Mouse (Mus musculus) layer of hippocampus, adult 18-20 months (tissue): ENCODE results near the gene Tspan9. TPM values are rescaled to one million over a fixed set of nuclear protein-coding genes. Genes with fewer than 3 reads are reported as not detected.
A peak's percentile ranks its signal among the peaks of the same experiment; 100 is the strongest.

ENCODE experiments used
- DNase-seq, 2 experiments: peaks; one replicate each; pipeline ENCODE4 v3.0.0; 2022; ENCODE audit warnings: low spot score in 2 of 2
- total RNA-seq, 2 experiments: library from RNA; stranded (reverse); gene quantifications; 2 replicates each; pipeline ENCODE4 v1.2.3; 2021

Tspan9 gene
- total RNA-seq, 2 experiments from 2014 or later, result 48.4 to 53.8 TPM

DNA sequence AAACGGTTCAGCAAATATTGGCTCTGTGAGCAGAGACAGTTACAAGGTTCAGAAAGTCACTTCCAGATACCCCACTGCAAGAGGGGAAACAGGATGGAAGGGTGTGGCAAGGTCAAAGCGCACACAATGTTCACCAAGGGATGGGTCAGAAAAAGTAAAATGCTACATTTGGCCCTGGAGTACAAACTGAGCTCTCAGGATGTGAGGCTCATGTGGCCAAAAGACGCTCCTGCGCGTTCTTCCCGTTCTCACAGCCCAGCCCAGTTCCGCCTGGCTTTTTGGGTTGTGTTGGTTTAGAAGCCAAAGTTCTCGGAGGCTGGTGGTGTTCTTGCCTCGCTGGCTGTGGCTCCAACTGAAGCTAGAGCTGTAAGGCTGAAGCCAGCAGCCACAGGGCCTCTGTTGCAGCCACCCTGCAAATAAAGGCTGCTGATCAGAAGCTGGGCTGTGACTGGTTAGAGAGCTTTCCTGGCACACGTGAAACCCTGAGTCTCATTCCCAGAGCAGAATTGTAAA, 9.7 kb downstream of the Tspan9 start:
- no peak for DNase-seq

DNA sequence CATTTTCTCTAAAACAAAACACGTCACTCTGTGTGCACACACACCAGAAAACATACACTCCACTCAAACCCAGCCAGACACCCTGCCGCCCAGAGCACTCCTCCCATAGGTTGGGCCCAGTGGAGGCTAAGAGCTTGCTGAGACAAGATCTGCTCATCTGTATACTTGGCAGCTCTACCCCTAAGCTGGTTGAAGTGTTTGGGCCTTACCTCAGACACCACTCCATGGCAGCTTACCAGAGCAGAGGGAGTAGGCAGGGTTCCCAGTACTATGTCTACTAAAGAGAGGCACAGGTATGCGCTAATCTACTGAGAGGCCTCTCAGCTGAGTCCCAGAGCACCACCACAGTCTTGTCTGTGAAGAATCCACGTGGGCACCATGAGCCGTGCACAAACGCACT, 10.8 kb downstream of the Tspan9 start:
- no peak for DNase-seq

DNA sequence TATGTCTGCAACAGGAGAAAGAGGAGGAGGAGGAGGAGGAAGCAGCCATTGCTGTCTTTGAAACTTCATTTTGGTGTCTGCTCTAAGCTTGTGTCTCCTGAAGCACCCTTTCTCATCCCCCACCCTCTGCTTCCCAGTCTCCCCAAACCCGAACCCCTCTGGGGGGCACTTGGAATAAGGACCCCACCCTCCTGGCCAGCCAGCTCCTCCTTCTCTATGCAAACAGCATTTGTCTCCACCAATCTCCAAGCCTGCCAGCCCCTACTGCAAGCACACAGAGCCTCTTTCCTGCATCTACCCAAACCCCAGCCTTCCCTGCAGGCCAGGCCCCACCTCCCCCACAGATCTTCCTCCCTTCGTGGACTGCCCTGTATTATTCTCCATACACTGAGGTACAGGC, 12.0 kb downstream of the Tspan9 start:
- no peak for DNase-seq

DNA sequence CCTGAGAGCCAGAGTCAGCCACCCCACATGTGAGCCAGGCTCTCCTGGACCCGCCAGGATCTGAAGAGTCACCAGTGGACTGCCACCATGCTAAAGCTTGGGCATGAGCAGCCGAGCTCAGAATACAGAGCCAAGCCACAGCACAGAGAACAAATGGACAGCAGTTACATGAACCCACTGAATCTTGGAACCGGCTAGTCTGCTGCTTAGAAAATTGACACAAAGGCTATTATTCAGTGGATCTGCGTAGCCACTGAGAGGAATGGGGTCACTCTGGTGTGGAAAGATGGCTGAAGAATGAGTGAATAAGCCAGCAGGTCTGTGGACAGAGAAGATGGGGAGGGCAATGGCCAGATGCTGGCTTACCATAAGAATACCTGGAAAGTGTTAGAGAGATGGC, 12.7 kb downstream of the Tspan9 start:
- DNase-seq, result no peak

DNA sequence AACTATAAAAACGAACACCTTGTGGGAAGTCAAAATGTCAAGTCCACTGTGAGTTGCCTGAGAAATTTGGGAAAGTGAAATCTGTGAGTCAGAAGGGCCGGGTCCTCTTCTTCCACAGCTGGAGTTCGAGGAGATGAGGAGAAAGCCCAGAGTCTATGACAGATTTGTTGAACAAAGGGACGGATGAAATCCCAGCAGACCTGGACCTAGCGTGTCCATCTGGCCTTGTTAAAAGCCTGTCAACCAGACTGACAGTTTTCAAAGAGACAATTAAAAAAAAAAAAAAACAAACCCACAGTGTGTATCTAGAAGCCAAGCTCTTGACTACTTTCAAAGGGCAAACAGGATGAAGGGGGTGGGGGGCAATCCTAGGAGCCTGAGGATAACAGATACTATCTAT, 14.0 kb downstream of the Tspan9 start:
- no peak for DNase-seq

DNA sequence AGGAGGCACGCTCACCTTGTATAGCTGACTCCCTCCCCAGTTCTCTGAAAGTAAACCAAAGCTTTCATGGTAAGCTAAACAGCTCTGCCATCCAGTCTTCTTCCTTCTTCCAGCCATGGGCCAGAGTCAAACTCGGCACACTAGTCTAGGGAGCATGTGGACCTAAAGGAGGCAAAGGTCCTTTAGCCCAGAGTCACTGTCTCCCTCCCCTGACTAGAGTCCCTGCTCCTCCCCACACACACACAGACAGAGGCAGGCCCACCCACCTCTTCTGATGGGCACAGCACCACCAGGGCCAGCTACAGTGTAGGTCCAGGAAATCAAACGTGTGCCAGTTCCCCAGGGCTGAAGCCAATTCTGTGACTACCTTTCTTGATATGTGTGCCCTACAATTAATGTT, 16.1 kb downstream of the Tspan9 start:
- no peak for DNase-seq

DNA sequence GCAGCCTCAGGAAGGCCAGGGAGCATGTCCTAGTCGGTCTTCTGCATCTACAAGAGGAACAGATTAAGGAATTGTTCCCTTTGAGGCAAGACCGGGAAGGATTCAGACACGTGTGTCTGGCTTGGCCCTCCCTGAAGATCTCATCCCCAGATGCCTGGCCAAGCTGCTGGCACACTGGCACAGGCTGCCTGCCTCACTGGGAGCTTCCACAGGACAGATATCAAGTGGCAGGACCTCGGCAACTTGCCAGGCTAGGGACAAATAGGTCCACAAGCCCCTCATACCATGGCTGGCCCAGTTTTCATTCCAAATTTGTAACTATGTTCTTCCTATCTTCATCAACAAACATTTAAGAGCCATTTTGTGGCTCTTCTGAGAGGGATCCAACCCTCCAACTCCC, 16.5 kb downstream of the Tspan9 start:
- DNase-seq, result no peak

DNA sequence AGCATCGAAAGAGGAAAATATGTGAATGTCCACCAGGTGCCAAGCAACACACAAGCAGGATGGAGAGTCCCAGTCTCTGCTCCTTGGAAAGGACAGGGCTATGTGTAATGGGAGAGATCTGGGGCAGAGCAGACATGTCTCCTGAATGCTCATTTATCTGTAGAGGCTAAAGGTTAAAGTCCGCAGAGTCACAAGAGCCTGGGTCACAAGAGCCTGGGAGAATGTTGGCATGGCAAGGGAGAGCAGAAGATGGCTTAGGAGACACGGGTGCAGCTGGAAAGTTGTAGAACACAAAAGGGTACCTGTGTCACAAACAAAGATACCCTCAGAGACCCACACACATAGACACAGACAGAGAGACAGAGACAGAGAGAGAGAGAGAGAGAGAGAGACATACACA, 17.9 kb downstream of the Tspan9 start:
- DNase-seq, result no peak

DNA sequence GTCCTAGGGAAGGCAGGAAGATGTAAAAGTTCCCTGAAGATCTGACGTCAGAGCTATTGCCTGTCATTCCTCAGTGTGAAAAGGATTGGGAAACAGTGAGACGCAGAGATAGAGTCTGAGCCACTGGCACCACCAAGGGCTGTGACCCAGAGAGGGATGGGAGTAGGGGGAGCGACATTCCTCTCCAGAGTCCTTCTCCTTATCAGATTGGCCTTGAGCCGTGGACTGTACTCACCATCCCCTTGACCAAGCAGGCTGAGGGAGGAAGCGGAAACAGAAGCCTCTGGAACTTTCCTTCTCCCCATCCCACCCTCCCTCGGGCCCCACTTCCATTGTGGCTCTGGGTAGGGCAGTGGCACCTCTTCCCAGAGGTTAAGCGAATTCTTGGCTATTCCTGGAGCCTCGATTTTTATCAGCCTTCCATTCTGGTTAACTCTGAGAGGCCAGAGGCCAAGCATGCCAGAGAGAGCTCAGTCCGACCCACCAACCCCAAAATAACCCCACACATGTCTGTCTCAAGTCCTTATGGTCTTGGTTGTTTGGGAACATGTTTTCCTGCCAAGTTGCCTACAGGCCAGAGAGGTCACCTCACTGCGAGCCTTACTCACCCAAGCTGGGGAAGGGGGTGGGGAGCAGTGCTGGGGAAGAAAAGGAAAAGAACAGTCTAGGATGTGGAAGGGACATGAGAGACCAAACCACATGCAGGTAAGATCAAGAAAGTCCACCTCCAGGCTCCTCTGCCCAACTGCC, 19.0 kb downstream of the Tspan9 start:
- no peak for DNase-seq

DNA sequence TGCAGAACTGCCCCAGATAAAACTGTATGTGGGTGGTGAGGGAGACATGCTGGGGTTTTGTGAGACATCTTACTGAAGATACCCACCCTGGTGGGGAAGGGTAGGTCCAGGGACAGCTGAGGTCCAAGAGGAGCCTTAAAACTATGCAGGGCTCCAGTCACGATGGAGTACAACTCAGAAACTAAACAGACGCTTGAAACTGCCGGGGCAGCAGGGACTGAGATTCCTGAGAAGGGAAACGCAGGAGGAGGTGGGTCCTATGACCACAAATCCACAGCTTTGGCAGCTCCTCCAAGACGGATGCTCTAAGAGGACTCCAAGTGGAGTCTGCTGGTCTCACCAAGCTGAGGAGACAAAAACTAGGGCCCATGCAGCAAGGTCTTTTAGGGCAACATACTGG, 21.3 kb downstream of the Tspan9 start:
- DNase-seq, result no peak

DNA sequence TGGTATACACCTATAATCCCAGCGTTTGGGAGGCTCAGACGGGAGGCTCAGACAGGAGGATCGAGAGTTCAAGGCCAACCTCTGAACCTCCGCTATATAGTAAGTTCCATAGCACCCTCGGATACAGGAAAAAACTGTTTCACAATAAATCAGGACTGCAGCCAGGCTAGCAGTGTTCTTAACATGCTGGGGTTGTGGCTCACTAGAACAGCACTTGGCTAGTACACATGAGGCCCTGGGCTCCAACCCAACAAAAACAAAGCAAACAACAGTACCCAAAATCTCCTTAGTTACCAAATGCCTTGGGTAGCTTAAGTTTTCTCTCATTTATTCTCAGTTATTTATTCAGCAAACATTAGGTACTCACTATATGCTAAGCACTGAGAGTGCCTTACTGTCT, 21.7 kb downstream of the Tspan9 start:
- peak in 1 of 2 experiments; percentile 54 for DNase-seq

DNA sequence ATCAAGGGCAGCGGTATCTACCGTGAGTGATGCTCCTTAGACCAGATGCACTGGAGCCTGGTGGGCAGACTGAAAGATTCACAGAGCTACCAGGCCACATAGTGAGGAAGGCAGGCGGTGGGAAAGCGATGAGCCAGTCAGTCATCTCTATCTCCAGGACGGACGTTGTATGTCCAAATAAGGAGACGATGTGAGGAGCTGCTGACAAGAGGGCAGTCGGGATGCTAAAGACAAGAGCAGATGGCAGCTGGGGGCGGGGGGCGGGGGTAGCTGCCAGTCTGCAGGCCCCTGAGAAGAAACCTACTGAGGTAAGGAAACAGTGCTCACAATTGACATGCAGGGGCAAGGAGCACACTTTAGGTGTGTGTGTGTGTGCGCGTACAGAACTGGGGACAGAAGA, 22.6 kb downstream of the Tspan9 start:
- DNase-seq, result no peak

DNA sequence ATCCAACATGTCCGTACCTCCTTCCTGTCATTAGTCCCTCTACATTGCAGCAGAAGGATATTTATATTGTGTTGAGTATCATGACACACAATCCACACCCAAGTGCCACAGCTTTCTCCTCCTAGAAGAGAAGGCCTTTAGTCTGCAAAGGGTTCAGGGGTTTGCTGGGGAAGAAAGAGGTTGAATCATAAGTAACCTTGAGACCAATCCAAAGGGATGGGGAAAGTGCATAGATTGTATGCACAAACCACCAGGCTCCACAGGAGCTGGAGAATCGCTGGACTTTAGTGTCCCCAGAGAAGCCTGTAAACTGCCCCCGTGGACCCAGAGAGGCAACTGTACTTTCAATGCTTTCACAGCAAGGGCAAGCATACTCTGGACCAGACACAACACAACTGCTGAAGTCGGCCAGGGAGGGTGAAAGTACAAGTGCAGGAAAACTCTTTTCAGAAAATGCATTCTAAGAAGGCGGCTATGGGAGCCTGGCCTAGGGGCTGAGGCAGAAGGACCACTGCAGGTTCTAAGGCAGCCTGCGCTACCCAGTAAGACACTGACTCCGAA, 24.6 kb downstream of the Tspan9 start:
- DNase-seq, result no peak

DNA sequence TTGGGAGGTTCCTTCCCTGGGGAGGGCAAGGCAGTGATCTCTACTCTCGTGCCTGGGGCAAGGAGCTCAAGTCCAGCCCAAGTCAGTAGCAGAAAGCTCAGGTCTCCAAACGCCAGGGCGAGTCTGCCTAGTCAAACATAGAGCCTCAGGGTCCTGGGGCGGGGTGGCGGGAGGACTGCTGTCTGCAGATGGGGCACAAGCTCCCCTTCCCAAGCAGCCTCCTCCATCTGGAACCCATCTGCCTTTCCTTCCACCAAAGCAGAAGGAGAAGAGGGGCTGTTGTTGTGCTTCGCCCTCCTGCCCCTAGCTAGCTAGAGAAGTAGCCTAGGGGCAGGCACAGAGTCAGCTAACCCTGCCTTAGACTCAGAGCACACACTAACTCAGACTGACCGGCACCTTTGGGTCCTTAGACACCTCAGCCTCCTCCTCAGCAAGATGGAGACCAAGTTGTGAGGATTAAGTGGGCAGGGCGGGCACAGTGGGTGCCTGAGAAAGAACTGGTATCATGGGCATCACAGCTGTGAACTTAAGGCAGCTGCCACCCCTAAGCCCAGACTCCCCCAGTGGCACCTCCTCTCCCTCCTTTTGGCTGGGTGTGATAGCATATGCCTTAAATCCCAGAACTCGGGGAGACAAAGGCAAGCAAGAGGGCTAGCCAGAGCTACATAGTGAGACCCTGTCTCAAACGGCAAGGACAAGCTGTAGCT, 26.4 kb downstream of the Tspan9 start:
- DNase-seq, result no peak

DNA sequence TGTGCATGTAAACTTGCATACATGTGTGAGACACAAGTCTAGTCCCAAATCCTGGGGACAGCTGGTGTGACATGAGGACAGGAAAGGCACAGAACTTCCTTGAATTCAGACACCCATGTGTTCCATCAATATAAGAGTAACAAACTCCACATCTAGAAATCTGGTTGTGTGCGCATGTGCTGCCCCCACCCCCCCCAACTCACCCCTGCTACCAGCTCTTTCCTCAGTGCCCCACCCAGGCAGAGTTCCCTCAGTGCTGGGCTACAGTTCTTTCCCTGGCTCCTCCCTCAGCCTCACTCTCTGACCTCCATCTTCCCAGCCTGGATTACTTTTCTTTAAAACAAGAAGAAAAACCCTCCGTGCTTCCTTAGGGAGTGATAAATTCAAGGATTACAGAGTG, 27.1 kb downstream of the Tspan9 start:
- no peak for DNase-seq

DNA sequence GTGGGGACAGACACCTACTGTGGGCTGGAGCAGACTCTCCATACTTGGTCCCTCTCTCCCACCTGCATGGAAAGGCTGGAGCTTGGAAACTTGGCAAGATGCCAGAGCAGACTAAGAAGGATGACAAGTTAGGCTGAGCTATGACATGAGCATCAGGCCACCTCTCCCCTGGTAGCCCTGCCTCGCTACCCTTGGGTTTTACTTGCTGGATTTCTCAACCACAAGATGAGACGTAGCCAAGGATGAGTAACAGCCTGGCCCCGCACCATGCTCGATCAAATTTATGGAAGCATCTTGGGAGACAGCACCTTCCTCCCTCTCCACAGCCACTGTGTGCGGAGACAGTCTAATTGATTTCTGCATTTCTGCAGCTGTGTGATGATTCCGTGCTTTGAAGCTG, 28.3 kb downstream of the Tspan9 start:
- no peak for DNase-seq

DNA sequence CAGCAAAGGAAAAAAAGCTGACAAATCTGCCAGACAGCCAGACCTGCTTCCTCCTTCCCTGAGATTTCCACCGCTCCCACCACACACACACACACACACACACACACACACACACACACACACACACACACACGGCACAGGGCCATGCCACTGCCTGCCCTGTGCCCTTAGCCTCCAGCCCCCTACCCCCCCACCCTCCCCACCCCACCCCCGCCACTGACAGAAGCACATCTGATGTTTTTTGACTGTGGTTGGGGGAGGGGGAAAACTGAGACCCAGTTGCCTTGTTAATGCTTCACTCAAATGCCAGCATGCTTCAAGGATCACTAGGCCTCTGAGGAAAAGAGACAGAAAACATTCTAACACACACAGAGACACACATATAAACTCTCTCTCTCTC, 30.8 kb downstream of the Tspan9 start:
- no peak for DNase-seq

DNA sequence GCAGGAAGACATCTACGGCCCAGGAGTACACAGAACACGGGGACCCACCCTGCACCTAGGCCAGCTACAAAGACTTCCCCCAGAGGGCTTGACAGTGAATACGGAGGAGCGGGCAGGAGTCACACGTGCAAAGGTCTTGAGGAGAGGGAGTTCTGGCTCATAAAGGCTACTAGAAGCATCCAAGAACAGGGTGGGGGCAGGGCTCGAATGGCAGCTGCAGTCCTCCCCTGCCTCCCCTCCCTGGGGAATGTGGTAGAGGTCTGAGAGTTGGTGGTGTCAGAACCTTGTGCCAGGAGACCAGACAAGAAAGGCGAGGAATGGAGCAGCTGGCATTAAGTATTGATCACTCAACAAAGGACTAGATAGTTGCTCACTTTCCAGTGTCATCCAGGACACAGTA, 31.6 kb downstream of the Tspan9 start:
- DNase-seq, result no peak

DNA sequence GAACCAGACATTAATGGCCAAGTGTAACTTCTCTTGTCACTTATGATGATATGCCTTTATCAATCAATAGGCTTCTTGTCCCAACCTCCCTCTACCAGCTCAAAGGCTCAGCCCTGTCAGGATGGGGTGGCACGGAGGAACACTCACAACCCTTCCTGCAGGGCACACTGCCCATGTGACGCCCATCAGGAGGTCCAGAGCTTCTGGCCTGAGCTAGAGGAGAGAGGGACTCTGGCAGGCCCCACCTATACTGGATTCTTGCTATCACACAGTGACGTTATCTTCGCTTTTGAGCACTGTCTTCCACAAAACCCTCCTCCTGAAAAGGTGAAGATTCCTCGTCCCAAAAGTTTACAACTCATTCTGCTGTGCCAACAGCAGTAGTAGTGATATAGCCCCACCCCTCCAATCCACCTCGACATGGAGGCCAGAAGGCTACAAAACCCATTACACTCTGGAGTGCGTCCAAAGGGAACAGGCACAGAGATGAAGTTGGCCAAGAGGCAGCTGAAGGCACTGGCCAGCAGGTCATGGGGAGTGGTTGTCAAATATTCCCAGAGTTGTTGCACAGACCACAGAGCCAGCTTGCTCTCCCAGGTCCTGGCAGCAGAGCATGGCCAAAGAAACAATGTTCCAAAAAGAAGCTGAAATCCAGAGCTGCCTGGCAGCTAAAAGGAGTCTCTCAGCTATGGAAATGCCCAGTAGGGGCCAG, 34.9 kb downstream of the Tspan9 start:
- DNase-seq, result no peak

DNA sequence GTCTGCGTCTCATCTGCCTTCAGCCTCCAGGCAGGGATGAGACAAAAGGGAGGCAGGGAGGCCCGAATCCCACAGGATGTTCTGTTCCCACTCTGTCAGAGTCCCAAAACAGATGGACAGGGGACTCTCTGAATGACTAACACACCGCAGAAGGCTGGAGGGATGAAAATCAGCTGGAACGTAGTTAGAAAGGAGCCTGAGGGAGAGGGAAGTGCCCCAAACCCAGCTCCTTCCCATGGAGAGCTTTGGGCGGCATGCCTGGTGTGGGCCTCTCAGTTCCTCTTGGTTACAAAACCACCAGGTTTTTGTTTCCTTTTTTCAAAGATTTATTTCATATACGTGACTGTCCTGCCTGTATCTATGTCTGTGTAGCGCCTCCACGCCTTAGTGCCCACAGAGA, 35.7 kb downstream of the Tspan9 start:
- DNase-seq, result peak; percentile 34 to 59

DNA sequence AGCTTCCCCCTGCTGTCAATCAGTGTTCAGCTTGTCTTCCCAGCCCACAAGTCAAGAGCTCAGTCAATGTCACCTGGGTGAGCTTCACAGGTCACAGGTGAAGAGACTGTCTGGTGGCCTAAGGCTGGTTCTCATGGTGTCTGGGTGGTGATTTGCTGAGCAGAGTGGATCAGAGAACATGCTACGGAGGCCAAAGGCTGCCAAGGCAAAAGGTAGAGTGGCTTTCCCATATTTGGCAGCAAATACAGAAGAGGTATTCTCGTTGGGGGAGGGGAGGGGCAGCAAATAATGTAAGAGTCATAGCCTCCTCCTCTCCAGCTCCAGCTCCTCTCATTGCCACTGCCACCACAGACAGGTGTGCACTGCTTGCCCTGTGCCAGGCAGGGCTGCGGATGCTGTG, 37.2 kb downstream of the Tspan9 start:
- no peak for DNase-seq
